Mouse (Mus musculus) olfactory bulb, adult 2 months (tissue): ENCODE data around the gene Nav3.

Experiments used
- CTCF ChIP-seq: fragments of 200-500 bp; IDR thresholded peaks from 2 replicates; pipeline ENCODE4 v1.5.1; 2012; ENCODE audit warnings: low read depth, mild to moderate bottlenecking, low read length, moderate library complexity; ENCODE audit not compliant: insufficient read depth
- POLR2A ChIP-seq: fragments of 200-500 bp; IDR thresholded peaks from 2 replicates; pipeline ENCODE4 v1.6.1; 2012; ENCODE audit warnings: mild to moderate bottlenecking, low read depth, low read length, moderate library complexity; ENCODE audit not compliant: insufficient read depth

DNA sequence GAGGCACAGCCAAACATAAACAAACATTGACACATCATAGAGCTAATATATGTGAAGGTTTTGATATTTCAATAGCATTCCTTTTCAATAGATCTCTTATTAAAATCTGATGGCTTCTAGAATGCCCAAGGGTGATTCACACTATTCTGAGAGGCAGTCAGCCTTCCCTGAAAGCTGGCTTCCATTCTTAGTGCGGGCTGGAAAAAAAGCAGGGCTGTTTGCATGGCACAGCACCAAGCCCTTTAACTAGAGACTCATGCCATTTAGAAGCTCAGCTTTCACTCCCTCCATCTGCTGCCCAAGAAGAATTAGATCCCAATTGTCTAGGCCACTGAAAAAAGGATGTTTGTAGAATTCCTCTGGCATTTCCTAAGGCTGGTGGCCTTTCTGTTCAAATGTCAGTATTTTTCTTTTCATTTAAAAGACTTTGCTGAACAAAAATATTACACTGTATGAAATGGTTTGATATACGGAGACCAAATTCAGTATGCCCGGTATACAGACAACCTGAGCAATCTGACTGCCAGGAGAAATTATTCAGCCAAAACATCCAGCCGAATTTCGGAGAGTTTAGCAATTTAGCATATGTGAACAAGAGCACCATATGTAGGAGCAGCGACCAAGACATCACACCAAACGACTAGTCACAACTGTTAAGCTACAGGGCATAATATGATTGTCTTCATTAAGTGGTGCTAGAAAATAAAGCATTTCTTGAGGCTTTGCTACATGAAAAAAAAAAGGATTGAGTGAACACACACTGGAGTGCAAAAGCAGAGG is 263.8 kb downstream of the Nav3 start:
- TF ChIP-seq CTCF (no peak), POLR2A (no peak)
